Mouse (Mus musculus): ENCODE results near the gene Arnt2. TPM values are rescaled to one million over a fixed set of nuclear protein-coding genes. Genes with fewer than 3 reads are reported as not detected.

Arnt2 gene
- polyA plus RNA-seq, 1 experiment from 2014 or later = 20.0 TPM

Other genes with a start within 250 kb of the Arnt2 start
- gene Gm2115, start 118.8 kb upstream of the Arnt2 start, polyA plus RNA-seq (2016; fragmentation: Nextera tagmentation; extraction: Ambion mirVana) = 0.25 and 0.29 TPM in 2 replicates
- 1.9 and 2.5 TPM in 2 replicates for gene Fah, start 196.5 kb upstream of the Arnt2 start, polyA plus RNA-seq (2016; fragmentation: Nextera tagmentation; extraction: Ambion mirVana)